Mouse (Mus musculus) colon, adult 2 months (tissue): ENCODE data around the gene Muc13. TPM values are rescaled to one million over a fixed set of nuclear protein-coding genes. Genes with fewer than 3 reads are reported as not detected.

ENCODE experiments used
- polyA plus RNA-seq: library from polyadenylated mRNA; depleted of rRNA; stranded (reverse); fragments of >200 nt; gene quantifications from 2 replicates; pipeline ENCODE4 v1.2.3, GENCODE M21; 2012; rRNA removed

Muc13 gene
- 1,067 and 1,627 TPM in 2 replicates for polyA plus RNA-seq

GRCm38 (mm10) chr16:33793846-33794791, at the start of gene Muc13:
Muc13 (plus strand) TSS chr16:33794037.

GRCm38 (mm10) chr16:33829301-33829831, 35.5 kb downstream of the Muc13 start, which contains the start of gene Itgb5:
Itgb5 (plus strand) TSS chr16:33829665.

Other genes with a start within 250 kb of the Muc13 start
- gene Heg1, start 109.7 kb upstream of the Muc13 start, polyA plus RNA-seq, result 22.2 and 25.3 TPM in 2 replicates
- gene Itgb5, start 35.6 kb downstream of the Muc13 start, polyA plus RNA-seq, result 69.9 and 72.4 TPM in 2 replicates
- gene Umps, start 173.0 kb downstream of the Muc13 start, polyA plus RNA-seq, result 6.8 and 7.3 TPM in 2 replicates